Mouse (Mus musculus): ENCODE measurements around the gene Ptprd. TPM values are rescaled to one million over a fixed set of nuclear protein-coding genes. Genes with fewer than 3 reads are reported as not detected.

The Ptprd gene
- polyA plus RNA-seq (2015; fragmentation: Nextera tagmentation; extraction: Ambion mirVana), result 90.0 and 96.7 TPM in 2 replicates

GRCm38 (mm10) chr4:78211529-78212494, at the start of gene Ptprd:
Ptprd (minus strand) TSS chr4:78211961.
- H3K4me3 ChIP-seq, result peak within 1 kb of the TSS; percentile 62
- peak within 1 kb of the TSS; percentile 78 for H3K4me2 ChIP-seq
- H3K4me1 ChIP-seq (replicated peaks), result peaks cover 8% of the 10 kb centered on the region; the same call in 1 of the 2 replicates
- no peaks in the 10 kb centered on the region for H3K27me3 ChIP-seq
- H3K27ac ChIP-seq, result peak within 1 kb of the TSS; percentile 86
- under 1% methylated on average over 72 of the region's 86 CpGs for WGBS
- peak; percentile 94 for ATAC-seq (ENCODE audit: low FRiP score)
- no peaks in the 10 kb centered on the region for H3K36me3 ChIP-seq
- H3K9me3 ChIP-seq, result no peaks in the 10 kb centered on the region
- H3K9ac ChIP-seq, result peak within 1 kb of the TSS; percentile 79

GRCm38 (mm10) chr4:78235820-78236219, 24.1 kb upstream of the Ptprd start:
- Histone ChIP-seq H3K4me3 (no peak overlapping the region), H3K36me3 (no peaks in the 10 kb centered on the region), H3K27me3 (no peaks in the 10 kb centered on the region), H3K4me1 (replicated peaks) (no peaks in the 10 kb centered on the region), H3K27ac (no peak overlapping the region), H3K9me3 (no peaks in the 10 kb centered on the region), H3K4me2 (no peak overlapping the region), H3K9ac (no peak overlapping the region)
- 87% methylated on average over 2 of the region's 2 CpGs for WGBS
- ATAC-seq (ENCODE audit: low FRiP score), result no peak

GRCm38 (mm10) chr4:78235316-78235715, 23.6 kb upstream of the Ptprd start:
- Histone ChIP-seq H3K27ac (no peak overlapping the region), H3K4me3 (no peak overlapping the region), H3K27me3 (no peaks in the 10 kb centered on the region), H3K4me1 (replicated peaks) (no peaks in the 10 kb centered on the region), H3K9me3 (no peaks in the 10 kb centered on the region), H3K36me3 (no peaks in the 10 kb centered on the region), H3K4me2 (no peak overlapping the region), H3K9ac (no peak overlapping the region)
- 78% methylated on average over 2 of the region's 2 CpGs for WGBS
- no peak for ATAC-seq (ENCODE audit: low FRiP score)

GRCm38 (mm10) chr4:78234681-78235080, 22.9 kb upstream of the Ptprd start:
- Histone ChIP-seq H3K9ac (no peak overlapping the region), H3K4me2 (no peak overlapping the region), H3K36me3 (no peaks in the 10 kb centered on the region), H3K27ac (no peak overlapping the region), H3K4me3 (no peak overlapping the region), H3K9me3 (no peaks in the 10 kb centered on the region), H3K27me3 (no peaks in the 10 kb centered on the region), H3K4me1 (replicated peaks) (no peaks in the 10 kb centered on the region)
- whole genome bisulfite sequencing, result 80% methylated on average over 1 of the region's 1 CpGs
- no peak for ATAC-seq (ENCODE audit: low FRiP score)

GRCm38 (mm10) chr4:78213949-78214348, 2.2 kb upstream of the Ptprd start:
- Histone ChIP-seq H3K9me3 (no peaks in the 10 kb centered on the region), H3K4me3 (no peak overlapping the region), H3K4me1 (replicated peaks) (peaks cover 8% of the 10 kb centered on the region; the same call in 1 of the 2 replicates), H3K36me3 (no peaks in the 10 kb centered on the region), H3K4me2 (peak overlapping the region; percentile 78), H3K9ac (no peak overlapping the region), H3K27me3 (no peaks in the 10 kb centered on the region), H3K27ac (no peak overlapping the region)
- no peak for ATAC-seq (ENCODE audit: low FRiP score)
- WGBS, result 46% methylated on average over 4 of the region's 4 CpGs

GRCm38 (mm10) chr4:78212941-78213340, 1.2 kb upstream of the Ptprd start:
- H3K27ac ChIP-seq, result peak overlapping the region; percentile 86; the same call in 1 of the 2 replicates
- H3K36me3 ChIP-seq, result no peaks in the 10 kb centered on the region
- H3K27me3 ChIP-seq, result no peaks in the 10 kb centered on the region
- ATAC-seq (ENCODE audit: low FRiP score), result no peak
- H3K4me2 ChIP-seq, result peak overlapping the region; percentile 78
- no peaks in the 10 kb centered on the region for H3K9me3 ChIP-seq
- 57% methylated on average over 4 of the region's 4 CpGs for WGBS
- peak overlapping the region; percentile 79; the same call in 1 of the 2 replicates for H3K9ac ChIP-seq
- peaks cover 8% of the 10 kb centered on the region; the same call in 1 of the 2 replicates for H3K4me1 ChIP-seq (replicated peaks)
- peak overlapping the region; percentile 62 for H3K4me3 ChIP-seq

GRCm38 (mm10) chr4:78210878-78211528, 758 bp downstream of the Ptprd start:
- Histone ChIP-seq H3K9ac (peak overlapping the region; percentile 79), H3K4me1 (replicated peaks) (peaks cover 8% of the 10 kb centered on the region; the same call in 1 of the 2 replicates), H3K9me3 (no peaks in the 10 kb centered on the region), H3K36me3 (no peaks in the 10 kb centered on the region), H3K4me3 (peak overlapping the region; percentile 62), H3K4me2 (peak overlapping the region; percentile 78), H3K27me3 (no peaks in the 10 kb centered on the region), H3K27ac (peak overlapping the region; percentile 86)
- ATAC-seq (ENCODE audit: low FRiP score), result 0 out of 2 replicates have a peak, but pooled peaks have one; percentile 16
- 22% methylated on average over 9 of the region's 9 CpGs for WGBS

GRCm38 (mm10) chr4:78205018-78205417, 6.7 kb downstream of the Ptprd start:
- H3K4me1 ChIP-seq (replicated peaks), result no peaks in the 10 kb centered on the region
- ATAC-seq (ENCODE audit: low FRiP score), result no peak
- H3K9ac ChIP-seq, result no peak overlapping the region
- no peaks in the 10 kb centered on the region for H3K27me3 ChIP-seq
- H3K4me3 ChIP-seq, result no peak overlapping the region
- H3K9me3 ChIP-seq, result no peaks in the 10 kb centered on the region
- WGBS, result 53% methylated on average over 3 of the region's 3 CpGs
- H3K27ac ChIP-seq, result no peak overlapping the region
- H3K4me2 ChIP-seq, result no peak overlapping the region
- H3K36me3 ChIP-seq, result no peaks in the 10 kb centered on the region

GRCm38 (mm10) chr4:78168447-78168846, 43.3 kb downstream of the Ptprd start:
- no peak for ATAC-seq (ENCODE audit: low FRiP score)
- Histone ChIP-seq H3K9ac (no peak overlapping the region), H3K27ac (no peak overlapping the region), H3K4me2 (no peak overlapping the region), H3K36me3 (no peaks in the 10 kb centered on the region), H3K4me3 (no peak overlapping the region), H3K9me3 (no peaks in the 10 kb centered on the region), H3K27me3 (no peaks in the 10 kb centered on the region), H3K4me1 (replicated peaks) (no peaks in the 10 kb centered on the region)
- 76% methylated on average over 1 of the region's 1 CpGs for WGBS

GRCm38 (mm10) chr4:78160451-78160850, 51.3 kb downstream of the Ptprd start:
- H3K36me3 ChIP-seq, result no peaks in the 10 kb centered on the region
- no peak overlapping the region for H3K4me3 ChIP-seq
- 90% methylated on average over 3 of the region's 3 CpGs for WGBS
- no peak overlapping the region for H3K4me2 ChIP-seq
- ATAC-seq (ENCODE audit: low FRiP score), result no peak
- no peak overlapping the region for H3K9ac ChIP-seq
- H3K27me3 ChIP-seq, result no peaks in the 10 kb centered on the region
- H3K9me3 ChIP-seq, result no peaks in the 10 kb centered on the region
- H3K27ac ChIP-seq, result no peak overlapping the region
- no peaks in the 10 kb centered on the region for H3K4me1 ChIP-seq (replicated peaks)

- 47% methylated on average over 1 of the region's 1 CpGs for WGBS
- Histone ChIP-seq H3K27ac (no peak overlapping the region), H3K36me3 (no peaks in the 10 kb centered on the region), H3K9ac (no peak overlapping the region), H3K4me2 (no peak overlapping the region), H3K4me1 (replicated peaks) (no peaks in the 10 kb centered on the region), H3K9me3 (no peaks in the 10 kb centered on the region), H3K27me3 (no peaks in the 10 kb centered on the region), H3K4me3 (no peak overlapping the region)
- ATAC-seq (ENCODE audit: low FRiP score), result no peak
Observed at GRCm38 (mm10) chr4:78150561-78150960, 61.2 kb downstream of the Ptprd start.

GRCm38 (mm10) chr4:78142767-78143148, 69.0 kb downstream of the Ptprd start:
- no peak overlapping the region for H3K9ac ChIP-seq
- WGBS, result 43% methylated on average over 1 of the region's 1 CpGs
- peaks cover 6% of the 10 kb centered on the region for H3K4me1 ChIP-seq (replicated peaks)
- H3K36me3 ChIP-seq, result no peaks in the 10 kb centered on the region
- H3K27ac ChIP-seq, result no peak overlapping the region
- H3K4me3 ChIP-seq, result no peak overlapping the region
- no peaks in the 10 kb centered on the region for H3K9me3 ChIP-seq
- H3K27me3 ChIP-seq, result no peaks in the 10 kb centered on the region
- ATAC-seq (ENCODE audit: low FRiP score), result peak; percentile 79
- no peak overlapping the region for H3K4me2 ChIP-seq

Data from hindbrain, embryonic 13.5 days (tissue).